Mouse (Mus musculus): ENCODE measurements around the gene Atp9a.

Atp9a gene

GRCm38 (mm10) chr2:168633301-168633816 is 108.8 kb downstream of the Atp9a start:
- no peak for DNase-seq

GRCm38 (mm10) chr2:168632543-168632942 is 109.7 kb downstream of the Atp9a start:
- DNase-seq = no peak

DNA sequence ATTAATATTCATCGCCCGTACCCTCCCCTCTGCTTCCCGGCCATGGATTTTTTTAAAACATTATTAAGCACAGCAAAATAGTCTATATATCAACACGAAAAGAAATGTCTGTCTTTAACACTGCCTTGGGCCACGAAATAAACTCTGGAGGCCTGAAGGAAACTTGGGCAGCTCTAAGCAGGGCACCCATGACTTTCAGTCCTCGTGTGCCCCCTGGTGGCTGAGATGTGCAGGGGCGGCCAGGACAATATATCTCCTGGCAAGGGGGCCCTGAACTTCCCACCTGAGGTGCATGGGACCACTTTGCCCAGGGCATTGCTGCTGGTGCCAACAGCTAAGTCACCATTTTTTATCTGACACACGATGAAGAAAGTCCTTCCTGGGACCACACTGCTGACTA is 113.4 kb downstream of the Atp9a start:
- peak; percentile 69 to 91 for DNase-seq

DNA sequence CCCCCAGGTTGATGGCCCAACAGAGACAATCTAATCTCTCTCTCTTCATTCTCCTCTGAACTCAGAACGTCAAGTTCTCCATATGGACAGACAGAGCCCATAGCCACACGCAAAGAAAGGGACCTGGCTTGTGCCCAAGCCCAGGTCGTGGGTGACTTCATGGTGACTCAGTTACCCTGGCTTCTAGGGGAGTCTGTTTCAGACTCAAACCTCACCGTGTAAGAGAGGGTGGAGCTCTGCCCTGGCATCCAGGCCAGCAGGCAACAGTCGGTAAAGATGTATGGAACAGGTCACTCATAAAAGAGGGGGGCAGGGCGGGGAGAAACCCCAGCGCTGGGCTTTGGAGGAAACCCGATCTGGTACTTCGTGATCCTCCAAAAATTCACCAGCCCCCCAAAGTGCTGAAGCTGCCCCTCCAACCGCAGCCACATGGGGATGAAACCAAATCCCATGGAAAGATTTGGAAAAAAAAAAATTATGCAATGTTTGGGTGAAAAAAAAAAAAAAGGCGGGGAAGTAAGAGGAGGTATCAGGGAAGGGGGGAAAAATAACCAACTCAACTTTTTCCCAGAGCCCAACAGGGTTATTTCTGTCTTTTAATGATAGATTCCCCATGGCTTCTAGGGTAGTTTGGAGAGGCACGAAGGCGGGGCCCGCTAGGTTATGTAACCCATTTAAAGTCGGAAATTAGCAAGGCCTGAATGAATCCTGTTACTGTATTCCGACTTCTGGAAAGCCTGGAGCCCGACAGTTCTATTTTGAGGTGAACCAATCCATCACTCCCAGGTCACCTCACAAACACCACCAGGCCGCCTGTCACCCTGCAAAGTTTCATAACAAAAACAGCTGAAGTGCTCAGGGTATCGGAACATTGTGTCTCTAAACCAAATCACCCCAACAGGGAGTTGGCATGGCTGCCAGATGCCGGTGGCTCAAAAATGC is 114.1 kb downstream of the Atp9a start:
- peak in 1 of 2 experiments; percentile 12 for DNase-seq

DNA sequence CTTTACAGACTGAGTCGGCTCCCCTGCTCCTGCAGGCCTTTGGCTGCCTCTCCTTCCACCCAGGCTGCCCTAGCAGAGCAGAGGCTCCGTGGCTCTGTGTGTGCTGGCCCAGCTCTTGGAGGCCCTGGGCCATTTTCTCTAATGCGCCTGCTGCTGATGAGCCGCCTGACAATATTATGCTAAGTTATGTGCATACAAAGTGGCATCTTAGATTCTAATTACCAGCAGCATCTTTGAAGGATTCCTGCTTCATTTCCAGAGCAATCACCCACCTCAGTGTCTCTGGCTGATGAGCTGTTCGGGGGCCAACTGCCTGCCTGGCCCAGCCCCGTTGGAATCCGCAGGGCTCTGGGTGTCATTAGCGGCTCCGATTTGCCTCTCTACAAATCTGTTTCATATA is 115.8 kb downstream of the Atp9a start:
- DNase-seq = no peak

DNA sequence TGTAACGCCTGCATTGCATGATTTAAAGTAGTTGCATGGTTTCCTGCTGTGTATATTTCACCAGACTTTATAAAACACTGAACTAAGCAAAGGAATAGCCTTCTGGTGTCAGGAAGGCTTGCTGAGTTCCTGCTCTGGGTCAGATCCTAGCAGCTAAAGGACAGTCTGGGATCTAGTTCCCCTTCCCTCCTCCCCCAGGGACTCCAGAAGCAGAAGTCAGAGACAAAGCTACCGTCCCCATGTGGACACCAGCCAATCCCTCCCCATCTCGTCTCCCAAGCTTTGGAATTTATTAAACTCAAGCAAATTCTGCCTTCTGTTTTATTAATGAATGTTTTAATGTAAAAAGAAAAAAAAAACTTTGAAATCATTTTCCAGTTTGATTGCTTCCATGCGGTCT is 117.1 kb downstream of the Atp9a start:
- DNase-seq = no peak

DNA sequence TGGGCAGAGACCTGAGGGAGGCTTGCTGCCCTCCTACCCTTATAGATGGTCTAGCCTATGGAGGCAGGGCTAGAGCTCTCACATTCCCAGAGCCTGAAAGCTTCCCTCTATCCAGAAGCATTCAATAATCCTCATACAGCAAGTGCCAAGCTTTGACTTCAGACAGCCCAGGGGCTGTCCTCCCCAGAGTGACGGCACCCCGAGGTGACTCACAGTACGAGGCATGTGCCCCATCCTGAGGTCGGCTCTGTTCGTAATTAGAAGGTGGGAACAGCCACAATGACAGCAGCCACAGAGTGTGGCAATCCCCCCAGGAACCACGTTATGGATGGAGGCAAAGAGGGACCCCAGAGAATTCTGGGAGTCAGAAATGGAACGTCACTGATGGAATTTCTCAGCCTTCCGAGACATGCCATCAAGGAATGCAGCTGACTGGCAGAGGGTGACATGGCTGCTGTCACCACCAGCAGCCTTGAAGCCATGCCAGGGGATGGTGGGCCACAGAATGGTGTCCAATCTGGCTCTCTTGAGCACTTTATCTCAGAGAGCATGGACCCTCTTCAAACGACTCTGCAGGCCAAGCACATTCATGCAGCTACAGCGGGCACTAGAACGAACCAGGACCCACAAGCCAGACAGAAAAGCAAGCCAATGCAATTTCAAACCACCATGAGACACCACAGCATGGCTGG is 121.0 kb downstream of the Atp9a start:
- DNase-seq = no peak

DNA sequence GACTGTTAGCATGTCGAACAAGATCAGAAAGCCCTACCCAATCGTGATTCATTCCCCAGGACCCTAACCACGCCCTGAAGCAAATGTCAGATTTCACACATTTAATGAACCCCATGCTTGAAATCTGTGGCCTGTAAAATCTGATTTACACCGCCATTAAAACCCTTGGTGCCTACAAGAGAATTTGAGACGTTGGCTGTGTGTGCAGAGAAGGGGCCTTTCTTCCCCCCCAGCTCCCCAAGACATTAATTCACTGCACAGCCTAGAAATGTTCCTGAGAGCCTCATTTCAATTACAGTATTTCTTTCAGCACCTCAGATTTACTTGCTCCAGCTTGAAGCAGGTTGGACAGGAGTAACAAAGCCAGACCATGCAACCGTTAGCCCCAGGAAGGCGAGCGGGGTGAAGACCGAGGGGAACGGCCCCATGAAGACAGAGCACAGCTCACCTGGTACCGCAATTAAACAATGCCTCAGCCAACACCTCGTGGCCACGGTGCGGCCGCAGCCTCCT is 123.9 kb downstream of the Atp9a start:
- DNase-seq = no peak

- peak in 1 of 2 experiments; percentile 9 for DNase-seq
These were observed 127.0 kb downstream of the Atp9a start for GRCm38 (mm10) chr2:168615160-168615559.

DNA sequence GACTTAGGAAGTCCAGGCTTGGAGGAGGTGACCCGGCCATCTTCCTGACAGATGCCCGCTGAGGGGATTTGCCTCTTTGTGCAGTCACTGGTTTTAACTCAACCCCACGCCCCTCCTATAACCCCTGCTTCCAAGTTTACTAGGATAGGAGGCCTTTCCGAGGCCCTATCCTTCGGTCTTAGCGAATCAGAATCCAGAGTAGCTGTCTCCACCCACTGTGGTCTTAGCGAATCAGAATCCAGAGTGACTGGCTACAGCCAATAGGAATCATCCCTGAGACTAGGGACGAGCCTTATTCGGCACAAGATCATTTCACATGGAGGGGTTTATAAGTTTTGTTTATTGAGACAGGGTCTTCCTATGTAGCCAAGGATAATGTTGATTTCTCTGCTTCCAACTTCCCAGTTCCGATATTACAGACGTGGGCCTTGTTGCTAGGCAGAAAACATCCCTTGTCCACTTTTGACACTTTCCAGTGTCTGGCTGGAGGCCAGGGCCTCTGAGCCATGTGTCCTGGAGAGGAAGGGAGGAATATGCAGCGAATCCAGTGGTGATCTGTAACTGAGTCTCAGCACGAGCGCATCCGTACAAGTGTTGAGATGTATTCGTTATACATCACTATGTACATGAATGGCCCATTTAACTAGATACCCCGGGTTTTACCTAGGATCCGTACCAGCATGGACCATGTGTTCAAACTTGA is 127.9 kb downstream of the Atp9a start:
- peak in 1 of 2 experiments; percentile 26 for DNase-seq

DNA sequence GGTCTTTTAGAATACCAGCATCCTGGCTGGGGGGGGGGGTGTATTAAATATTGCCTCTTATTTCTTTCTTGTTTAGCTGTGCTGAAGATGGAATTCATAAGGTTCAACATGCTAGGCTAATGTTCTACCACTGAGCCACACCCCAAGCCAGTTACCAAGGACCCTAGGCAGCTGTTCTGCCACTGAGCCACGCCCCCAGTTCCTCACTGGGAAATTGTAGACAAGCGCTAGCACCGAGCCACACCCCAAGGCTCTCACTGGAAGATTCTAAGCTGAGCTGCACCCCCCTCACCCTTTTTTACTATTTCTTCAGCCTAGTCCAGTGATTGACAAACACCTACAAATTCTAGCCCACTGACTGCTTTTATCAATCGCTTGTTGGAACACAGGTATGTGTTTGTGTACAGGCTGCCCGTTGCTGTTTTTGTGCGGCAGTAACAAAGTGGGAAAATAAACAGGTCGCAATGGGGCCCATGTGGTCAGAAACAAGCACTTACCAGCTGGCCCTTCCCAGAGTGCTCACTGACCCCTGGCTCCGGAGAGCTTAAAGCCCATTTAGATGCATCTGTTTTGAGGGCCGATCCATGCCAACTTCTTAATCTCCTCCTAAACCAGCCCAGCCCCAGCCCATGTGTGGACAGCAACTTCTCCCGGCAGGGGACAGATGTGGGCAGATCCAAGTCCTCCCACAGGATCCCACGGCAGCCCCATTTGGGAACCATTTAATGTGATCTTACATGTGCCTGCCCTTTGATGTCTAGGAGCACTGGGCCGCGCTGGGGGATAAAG is 128.9 kb downstream of the Atp9a start:
- no peak for DNase-seq

DNA sequence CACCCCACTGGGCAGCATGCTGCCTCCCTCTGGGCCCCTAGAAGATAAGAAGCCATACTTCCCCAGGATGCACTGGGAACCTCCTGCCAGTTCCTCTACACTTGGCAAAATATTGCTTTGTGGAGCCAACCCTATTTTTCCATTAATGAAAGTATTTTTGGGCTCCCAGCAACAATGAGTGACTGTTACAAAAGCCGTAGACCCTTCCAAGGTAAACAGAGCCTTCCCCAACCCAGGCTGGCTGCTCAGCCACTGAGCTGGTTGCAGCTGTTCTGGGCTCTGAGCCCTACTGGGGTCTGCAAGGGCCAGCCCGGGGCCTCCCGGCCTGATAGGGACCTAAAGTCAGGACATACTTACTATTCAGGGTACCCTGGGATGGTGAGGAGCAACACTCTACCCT is 131.3 kb downstream of the Atp9a start:
- DNase-seq = no peak

DNA sequence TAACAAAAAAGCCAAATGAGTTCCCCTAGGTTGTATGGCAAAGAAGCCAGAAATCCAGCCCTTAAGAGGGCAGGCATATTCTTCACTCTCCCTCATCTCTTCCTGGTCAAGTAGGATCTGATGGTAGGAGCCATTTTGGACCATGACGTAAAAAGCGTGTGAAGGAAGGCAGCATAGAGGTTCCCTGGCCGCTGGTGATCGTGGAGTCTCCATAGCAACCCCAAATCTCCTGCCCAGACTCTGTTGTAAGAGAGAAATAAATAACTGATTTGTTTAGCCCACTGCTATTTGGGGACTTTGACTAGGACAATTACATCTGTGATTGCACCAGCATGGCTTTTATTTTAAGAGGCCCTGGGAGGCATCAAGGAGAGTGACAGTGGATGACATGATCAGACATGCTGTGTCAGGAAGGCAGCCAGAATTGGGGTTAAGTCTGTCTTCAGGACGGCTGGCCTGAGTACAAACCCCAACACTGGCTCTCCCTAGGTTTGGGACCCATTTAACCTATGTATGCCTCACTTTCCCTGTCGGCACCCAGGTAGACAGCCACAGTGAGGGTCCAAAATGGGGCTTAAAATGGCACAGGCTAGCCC is 132.5 kb downstream of the Atp9a start:
- no peak for DNase-seq

DNA sequence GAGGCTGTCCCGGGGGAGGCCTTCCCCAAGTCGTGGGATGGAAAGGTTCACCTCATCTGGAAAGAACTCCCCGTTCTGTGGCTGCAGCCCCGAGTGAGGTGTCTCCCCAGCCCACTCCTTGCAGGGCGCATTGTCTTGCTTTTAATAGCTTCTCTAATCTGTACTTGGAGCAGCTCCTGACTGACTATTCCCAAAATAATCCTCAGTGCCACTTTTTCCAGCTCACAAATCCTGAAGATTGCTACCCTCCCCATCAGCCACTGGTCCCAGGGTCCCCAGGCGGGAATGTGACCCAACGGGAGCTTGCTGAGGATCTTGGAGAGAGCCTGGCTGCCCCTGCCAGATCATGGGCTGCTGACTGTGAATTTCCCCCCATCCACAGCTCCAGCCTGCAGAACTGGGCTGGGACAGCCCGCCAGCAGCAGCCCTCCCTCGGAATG is 134.1 kb downstream of the Atp9a start:
- no peak for DNase-seq

- DNase-seq = peak in 1 of 2 experiments; percentile 10
These were observed 137.5 kb downstream of the Atp9a start for GRCm38 (mm10) chr2:168604655-168605070.

GRCm38 (mm10) chr2:168602387-168602741 is 139.8 kb downstream of the Atp9a start:
- no peak for DNase-seq

- peak; percentile 82 to 83 for DNase-seq
These were observed 140.5 kb downstream of the Atp9a start, which contains the start of gene Nfatc2 for GRCm38 (mm10) chr2:168601491-168602386. Nfatc2 (minus strand) TSS chr2:168601657.

- DNase-seq = no peak
These were observed 141.3 kb downstream of the Atp9a start for GRCm38 (mm10) chr2:168600750-168601490.

DNA sequence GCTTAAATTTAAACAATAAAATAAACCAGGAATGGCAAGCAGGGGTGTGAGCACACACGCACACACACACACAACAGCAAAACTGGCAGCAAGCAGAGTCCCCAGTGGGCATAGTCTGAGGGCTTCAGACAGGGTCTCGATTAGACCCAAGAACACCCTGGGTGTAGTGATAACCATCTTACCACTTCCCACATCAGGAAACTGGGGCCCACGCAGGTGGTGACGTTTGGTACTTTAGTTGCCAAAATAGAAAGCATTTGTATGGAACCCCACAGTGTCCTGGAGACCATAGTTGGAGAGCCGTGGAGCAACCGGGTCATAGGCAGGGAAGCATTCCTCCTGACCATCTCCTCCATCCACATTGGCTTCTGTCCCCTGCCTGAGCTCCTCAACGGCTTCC is 146.5 kb downstream of the Atp9a start:
- no peak for DNase-seq

GRCm38 (mm10) chr2:168593676-168594075 is 148.5 kb downstream of the Atp9a start:
- no peak for DNase-seq

All from kidney, postnatal 36 days (tissue).